ENCODE assay signal across 10 mouse cellular contexts in genomic region chr8:104042434-104042833, GRCm38 (mm10). TPM values are rescaled to one million over a fixed set of nuclear protein-coding genes. Genes with fewer than 3 reads are reported as not detected.
A peak's percentile ranks its signal among the peaks of the same experiment; 100 is the strongest.
DNase-seq lines count a peak whose midpoint lies in the region; ATAC-seq and TF ChIP-seq lines count a peak whose summit lies in the region.
"Had no signal": no experiment of that assay in that cellular context is flagged by ENCODE, and none has a peak within 500 bp of the region (broad histone marks: within the 10 kb centered on the region; RNA-seq: fewer than 3 reads in every experiment).

No protein-coding gene starts in this region.

- no peak for TF ChIP-seq CTCF in hindbrain, postnatal 0 days (IDR thresholded peaks at IDR 0.05; ENCODE audit: low read depth)

- 33% methylated on average over 8 of the region's 8 CpGs for whole genome bisulfite sequencing in hindbrain, postnatal 0 days
- WGBS in hindbrain, embryonic 13.5 days, result 32% methylated on average over 8 of the region's 8 CpGs

- no peaks in the 10 kb centered on the region for H3K27me3 ChIP-seq in hindbrain, postnatal 0 days (ENCODE audit: insufficient read depth, low read length)
- H3K27me3 ChIP-seq in hindbrain, embryonic 13.5 days, result no peaks in the 10 kb centered on the region

- H3K9ac ChIP-seq in hindbrain, postnatal 0 days (replicated peaks; ENCODE audit: low read length), result no peak overlapping the region
- no peak overlapping the region for H3K9ac ChIP-seq in hindbrain, embryonic 13.5 days

- ATAC-seq in hindbrain, postnatal 0 days, result peak; percentile 30; the same call in 1 of the 2 replicates
- no peak for ATAC-seq in hindbrain, embryonic 13.5 days (ENCODE audit: low FRiP score)

- no peaks in the 10 kb centered on the region for H3K4me1 ChIP-seq in hindbrain, postnatal 0 days (ENCODE audit: insufficient read depth, low read length)
- 0 out of 2 replicates have a peak, but pooled peaks cover 10% of the 10 kb centered on the region for H3K4me1 ChIP-seq in hindbrain, embryonic 13.5 days (replicated peaks)

- no peak overlapping the region for H3K4me3 ChIP-seq in hindbrain, postnatal 0 days (ENCODE audit: low read length)
- H3K4me3 ChIP-seq in hindbrain, embryonic 13.5 days, result no peak overlapping the region

- no peak overlapping the region for H3K27ac ChIP-seq in hindbrain, postnatal 0 days
- H3K27ac ChIP-seq in hindbrain, embryonic 13.5 days, result no peak overlapping the region

- H3K4me2 ChIP-seq in hindbrain, postnatal 0 days (ENCODE audit: low read depth, low read length), result no peak overlapping the region
- H3K4me2 ChIP-seq in hindbrain, embryonic 13.5 days, result no peak overlapping the region

- H3K9me3 ChIP-seq in hindbrain, postnatal 0 days (ENCODE audit: low read length), result no peaks in the 10 kb centered on the region
- 0 out of 2 replicates have a peak, but pooled peaks cover 6% of the 10 kb centered on the region for H3K9me3 ChIP-seq in hindbrain, embryonic 13.5 days

- H3K36me3 ChIP-seq in hindbrain, postnatal 0 days (ENCODE audit: insufficient read depth, low read length), result no peaks in the 10 kb centered on the region
- H3K36me3 ChIP-seq in hindbrain, embryonic 13.5 days, result no peaks in the 10 kb centered on the region

- no peak for DNase-seq in hindbrain, postnatal 0 days (ENCODE audit: low spot score)
- DNase-seq in brain, adult 2 months (ENCODE audit: low read depth, low spot score), result peak; percentile 60
- DNase-seq in induced T-regulatory cell, adult 2 months (ENCODE audit: low read depth), result peak; percentile 35
- DNase-seq in spleen, postnatal 36 days (ENCODE audit: low spot score in 2 of 2), result peak; percentile 43 to 47
- DNase-seq in left cerebral cortex, adult 8-10 months (ENCODE audit: low spot score in 2 of 2), result no peak
- no peak for DNase-seq in right cerebral cortex, postnatal 36 days (ENCODE audit: low spot score in 2 of 2)
- DNase-seq in layer of hippocampus, adult 8-10 months (ENCODE audit: low spot score in 2 of 2), result no peak
- DNase-seq: cerebellum, adult 18-20 months; layer of hippocampus, adult 9-11 months had no signal

RNA-seq across cellular contexts. Expression of gene Cdh5, which starts 59.0 kb away (rescaled TPM):
- 18.3 and 19.7 TPM in 2 replicates for total RNA-seq in hindbrain, postnatal 0 days (2014; rRNA removed)
- polyA plus RNA-seq in hindbrain, postnatal 0 days (2015; fragmentation: Nextera tagmentation; extraction: Ambion mirVana), result 8.4 and 8.9 TPM in 2 replicates
- 14.6 and 16.5 TPM in 2 replicates for polyA plus RNA-seq in hindbrain, embryonic 13.5 days (2015; fragmentation: Nextera tagmentation; extraction: Ambion mirVana)
- total RNA-seq in left cerebral cortex, adult 8-10 months (2022), result 10 to 100 TPM in 3 of 4 experiments, 1 to 10 TPM in 1; 8.4 to 13.3 (median 11.6) TPM
- total RNA-seq in layer of hippocampus, adult 8-10 months (2022), result 10 to 100 TPM in 1 of 4 experiments, 1 to 10 TPM in 3; 9.3 to 10.4 (median 9.7) TPM

Comparison
In these comparisons a context has a peak if more than half of its experiments do, and no peak if none do; other contexts are left out.
1. DNase-seq: peak in brain, adult 2 months (single experiment), induced T-regulatory cell, adult 2 months (single experiment) and spleen, postnatal 36 days (2 of 2); none in hindbrain, postnatal 0 days (single experiment), left cerebral cortex, adult 8-10 months (0 of 2), right cerebral cortex, postnatal 36 days (0 of 2) and layer of hippocampus, adult 8-10 months (0 of 2).